Mouse (Mus musculus): ENCODE results near the gene Rtn4ip1.
A peak's percentile ranks its signal among the peaks of the same experiment; 100 is the strongest.

The Rtn4ip1 gene

GRCm38 (mm10) chr10:44003551-44004151, 102.0 kb downstream of the Rtn4ip1 start:
- peak; percentile 51 to 54 for DNase-seq

GRCm38 (mm10) chr10:44004221-44004751, 102.7 kb downstream of the Rtn4ip1 start:
- DNase-seq = peak; percentile 17 to 18

- DNase-seq = peak; percentile 36 to 39
Measured at GRCm38 (mm10) chr10:44005677-44006641, 104.4 kb downstream of the Rtn4ip1 start.

Measured in cerebellum, postnatal 10 days (tissue).